Mouse (Mus musculus) cortical plate, adult 2 months (tissue): ENCODE measurements around the gene Pip4k2b. TPM values are rescaled to one million over a fixed set of nuclear protein-coding genes. Genes with fewer than 3 reads are reported as not detected.
A peak's percentile ranks its signal among the peaks of the same experiment; 100 is the strongest.

Experiments used
- H3K27ac ChIP-seq: fragments of 200-500 bp; 2 replicates; pipeline ENCODE4 v1.5.1; 2012; ENCODE audit warnings: low read length, control low read depth, inconsistent platforms; ENCODE audit not compliant: insufficient read depth
- H3K4me1 ChIP-seq: fragments of 200-500 bp; 2 replicates; pipeline ENCODE4 v1.6.1; 2011; ENCODE audit warnings: low read length; ENCODE audit not compliant: control insufficient read depth, insufficient read depth
- H3K4me3 ChIP-seq: fragments of 200-500 bp; 2 replicates; pipeline ENCODE4 v1.5.1; 2011; ENCODE audit warnings: mild to moderate bottlenecking, low read length, control low read depth; ENCODE audit not compliant: insufficient read depth
- CTCF ChIP-seq: fragments of 200-500 bp; IDR thresholded peaks from 2 replicates; pipeline ENCODE4 v1.5.1; 2011; ENCODE audit warnings: mild to moderate bottlenecking, control low read depth, low read length; ENCODE audit not compliant: insufficient read depth; ENCODE audit errors: extremely low read depth
- POLR2A ChIP-seq: fragments of 200-500 bp; IDR thresholded peaks from 2 replicates; pipeline ENCODE4 v1.6.1; 2011; ENCODE audit warnings: mild to moderate bottlenecking, low read length, control low read depth; ENCODE audit not compliant: insufficient read depth; ENCODE audit errors: extremely low read depth
- polyA plus RNA-seq: library from polyadenylated mRNA; depleted of rRNA; stranded (reverse); fragments of >200 nt; gene quantifications from 2 replicates; pipeline ENCODE4 v1.2.3, GENCODE M21; 2012

Pip4k2b gene
- polyA plus RNA-seq, 1 experiment, result 64.7 TPM

DNA sequence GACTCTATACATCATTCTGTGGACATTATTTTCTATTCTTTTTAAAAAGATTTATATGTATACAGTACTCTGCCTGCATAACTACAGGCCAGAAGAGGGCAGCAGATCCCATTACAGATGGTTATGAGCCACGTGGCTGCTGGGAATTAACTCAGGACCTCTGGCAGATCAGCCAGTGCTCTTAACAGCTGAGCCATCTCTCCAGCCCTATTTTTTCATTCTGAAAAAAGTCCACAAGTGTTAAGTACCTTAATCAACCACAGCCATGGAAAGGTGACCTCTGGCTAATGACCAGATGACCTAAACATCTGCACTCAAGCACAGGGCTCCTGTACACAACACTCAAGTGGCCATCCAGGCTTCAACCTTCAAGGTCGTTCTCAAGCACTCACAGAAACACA is 32.6 kb upstream of the Pip4k2b start:
- TF ChIP-seq POLR2A (no peak), CTCF (0 out of 2 replicates have a peak, but pooled peaks have one; percentile 21)
- peaks cover 2% of the 10 kb centered on the region; the same call in 1 of the 2 replicates for H3K4me1 ChIP-seq
- H3K4me3 ChIP-seq, result no peak overlapping the region
- no peak overlapping the region for H3K27ac ChIP-seq

DNA sequence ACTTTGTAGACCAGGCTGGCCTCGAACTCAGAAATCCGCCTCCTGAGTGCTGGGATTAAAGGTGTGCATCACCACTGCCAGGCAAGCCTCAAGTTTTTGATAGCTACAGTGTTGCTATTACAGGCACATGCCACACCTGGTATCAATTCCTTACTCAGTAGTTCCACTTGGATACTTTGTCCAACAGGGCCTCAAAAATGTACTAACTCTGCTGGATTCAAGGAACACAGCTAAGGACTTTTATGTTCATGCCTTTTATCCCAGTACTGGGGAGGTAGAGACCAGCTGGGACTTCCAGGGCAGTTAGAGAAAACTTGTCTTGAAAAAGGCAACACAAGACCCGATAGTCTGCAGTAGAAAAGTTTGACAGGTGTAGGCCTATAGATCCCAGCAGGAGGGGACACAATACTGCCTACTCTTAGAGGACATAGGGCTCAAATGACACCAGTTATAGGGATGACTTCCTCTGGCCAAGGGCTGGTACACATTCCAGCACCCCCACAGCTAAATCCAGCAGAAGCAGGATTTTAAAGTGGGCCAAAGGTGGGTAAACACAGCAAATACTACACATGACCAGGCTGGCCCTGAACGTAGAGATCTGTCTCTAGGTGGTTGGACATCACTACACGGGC is 32.1 kb upstream of the Pip4k2b start:
- H3K4me1 ChIP-seq, result peaks cover 2% of the 10 kb centered on the region; the same call in 1 of the 2 replicates

DNA sequence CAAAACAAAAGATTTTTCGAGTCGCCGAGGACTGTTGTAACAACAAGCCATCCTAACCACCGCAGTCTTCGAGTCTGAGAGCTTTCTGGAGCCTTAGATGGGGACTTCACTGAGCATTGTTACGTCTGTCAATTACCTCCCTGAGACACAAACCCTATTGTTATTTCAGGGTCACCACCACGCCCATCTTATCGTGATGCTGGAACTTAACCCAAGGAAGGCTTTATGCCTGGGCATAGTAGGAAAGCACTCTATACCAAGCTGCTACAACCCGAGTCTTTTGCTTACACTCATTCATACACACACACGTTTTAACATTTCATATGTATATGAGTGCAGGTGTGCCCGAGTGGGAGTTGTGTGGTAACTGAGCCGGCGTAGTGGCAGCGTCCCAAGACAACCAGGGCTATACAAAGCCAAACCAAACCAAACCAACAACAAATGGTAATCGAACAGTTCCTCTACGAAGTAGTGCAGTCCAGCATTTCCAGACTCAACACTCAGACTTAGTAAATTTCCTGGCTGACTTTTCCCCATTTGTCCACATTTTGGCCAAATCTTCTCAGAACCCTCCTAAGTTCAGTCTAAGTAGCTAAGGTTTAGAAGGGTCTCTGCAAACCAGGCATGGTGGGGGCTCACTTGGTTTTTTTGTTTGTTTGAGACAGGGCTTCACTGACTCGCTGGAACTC is 31.4 kb upstream of the Pip4k2b start, which contains the start of gene 1700001P01Rik:
1700001P01Rik (minus strand) TSS at position 111 of the 689 bp plus-strand sequence.
- H3K4me3 ChIP-seq, result no peak within 1 kb of the TSS
- H3K27ac ChIP-seq, result no peak within 1 kb of the TSS
- TF ChIP-seq POLR2A, result no peak
- TF ChIP-seq CTCF, result no peak
- H3K4me1 ChIP-seq, result peaks cover 2% of the 10 kb centered on the region; the same call in 1 of the 2 replicates

More for the DNA sequence above, 32.1 kb upstream of the Pip4k2b start:
- H3K4me3 ChIP-seq, result no peak overlapping the region
- TF ChIP-seq POLR2A, result no peak
- TF ChIP-seq CTCF, result no peak
- no peak overlapping the region for H3K27ac ChIP-seq

DNA sequence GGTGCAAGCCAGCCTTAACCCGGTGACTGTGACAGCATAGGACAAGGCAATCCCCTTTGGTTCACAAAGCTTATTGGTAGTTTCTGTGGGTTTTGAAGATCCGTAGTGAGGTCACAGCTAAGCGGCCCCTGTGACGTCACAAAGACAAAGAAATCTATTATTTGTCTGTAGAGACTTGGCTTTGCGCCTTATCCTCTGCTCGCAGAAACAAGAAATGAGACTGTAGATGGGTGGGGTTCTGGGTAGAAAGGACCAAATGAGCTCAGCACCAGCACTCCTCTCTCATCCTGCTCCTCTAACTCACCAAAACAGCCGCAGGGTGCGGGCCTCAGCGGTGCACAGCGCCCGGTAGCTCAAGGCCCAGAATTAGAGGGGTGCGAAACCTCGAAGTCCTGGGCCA is 30.7 kb upstream of the Pip4k2b start:
- no peak overlapping the region for H3K4me3 ChIP-seq
- no peaks in the 10 kb centered on the region for H3K4me1 ChIP-seq
- no peak overlapping the region for H3K27ac ChIP-seq
- TF ChIP-seq POLR2A (no peak), CTCF (no peak)

DNA sequence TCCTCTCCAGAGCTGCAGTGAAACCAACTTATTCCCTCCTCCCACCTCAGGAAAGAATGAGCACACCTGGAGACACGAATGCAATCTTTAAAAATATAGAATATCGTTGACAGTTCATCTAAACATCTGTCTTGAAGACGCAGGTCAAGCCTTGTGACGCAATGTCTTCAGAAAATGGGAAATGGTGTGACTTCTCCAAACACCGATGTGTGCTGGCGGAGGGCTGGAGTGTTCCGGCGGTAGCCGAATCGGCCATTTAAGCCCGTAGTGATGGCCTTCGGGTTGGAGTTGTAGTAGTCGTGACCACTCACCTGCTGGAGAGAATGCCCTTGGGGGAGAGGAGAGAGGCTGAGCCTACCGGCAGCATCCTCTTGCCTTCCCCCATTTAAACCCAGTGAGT is 26.9 kb upstream of the Pip4k2b start:
- TF ChIP-seq POLR2A, result no peak
- TF ChIP-seq CTCF, result no peak

DNA sequence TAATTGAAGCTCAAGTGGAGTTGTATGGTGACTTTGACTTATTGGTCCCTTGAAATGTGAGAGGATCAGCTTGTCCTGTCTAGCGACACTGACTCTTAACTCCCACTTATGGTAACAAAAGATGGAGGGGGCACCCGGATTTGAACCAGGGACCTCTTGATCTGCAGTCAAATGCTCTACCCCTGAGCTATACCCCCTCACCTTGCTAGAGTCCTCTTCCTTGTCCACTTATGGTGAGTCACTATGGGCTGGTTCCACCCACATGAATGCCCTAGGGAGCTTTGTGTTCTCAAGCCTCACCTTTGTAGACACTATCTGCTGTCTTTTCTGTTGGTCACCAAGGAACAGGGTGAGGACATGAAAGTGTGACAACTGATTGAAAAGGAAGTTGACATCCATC is 25.2 kb upstream of the Pip4k2b start:
- H3K4me3 ChIP-seq, result no peak overlapping the region
- TF ChIP-seq CTCF (no peak), POLR2A (no peak)
- peaks cover 5% of the 10 kb centered on the region for H3K4me1 ChIP-seq
- no peak overlapping the region for H3K27ac ChIP-seq

More for the DNA sequence above, 26.9 kb upstream of the Pip4k2b start:
- no peak overlapping the region for H3K4me3 ChIP-seq
- H3K27ac ChIP-seq, result no peak overlapping the region
- no peaks in the 10 kb centered on the region for H3K4me1 ChIP-seq

DNA sequence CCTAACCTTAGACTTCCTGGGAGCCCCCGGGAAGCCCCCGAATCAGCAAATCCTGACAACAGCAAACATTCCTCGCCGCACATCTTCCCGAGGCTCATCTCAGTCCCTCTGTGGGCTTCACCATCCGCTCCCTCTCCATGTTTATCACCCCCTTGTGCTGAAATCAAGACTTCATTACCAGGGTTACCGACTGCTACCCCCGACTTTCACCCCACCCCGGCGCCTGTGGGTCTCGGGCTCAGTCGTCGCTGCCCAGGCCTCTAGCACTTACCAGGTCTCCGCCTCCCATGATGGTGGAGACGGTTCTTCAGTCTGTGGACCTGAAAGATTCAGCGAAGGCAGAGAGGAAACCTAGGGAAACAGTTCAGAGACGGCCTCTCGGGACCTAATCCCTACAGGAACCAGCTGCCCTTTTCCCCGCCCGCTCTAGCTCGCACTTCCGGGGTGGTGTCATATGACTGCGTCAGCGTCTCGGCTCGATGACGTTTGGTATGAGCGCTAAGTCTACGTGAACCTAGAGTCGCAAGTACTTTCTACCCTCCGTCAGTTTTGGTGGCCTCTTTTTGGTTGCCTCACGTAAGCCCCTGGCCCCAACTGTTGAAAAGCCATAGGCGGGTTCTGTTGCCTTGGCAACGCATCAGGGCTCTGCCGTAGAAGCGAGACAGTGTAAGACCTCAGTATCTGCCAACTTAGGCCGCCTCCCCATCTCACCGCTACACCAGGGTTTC is 21.8 kb upstream of the Pip4k2b start, which contains the start of gene Cwc25:
Cwc25 (minus strand) TSS at position 403 of the 728 bp plus-strand sequence.
- H3K4me1 ChIP-seq, result peaks cover 5% of the 10 kb centered on the region
- TF ChIP-seq POLR2A, result peak; percentile 93
- no peak for TF ChIP-seq CTCF
- H3K27ac ChIP-seq, result peak within 1 kb of the TSS; percentile 31; the same call in 1 of the 2 replicates
- peak within 1 kb of the TSS; percentile 61 for H3K4me3 ChIP-seq

DNA sequence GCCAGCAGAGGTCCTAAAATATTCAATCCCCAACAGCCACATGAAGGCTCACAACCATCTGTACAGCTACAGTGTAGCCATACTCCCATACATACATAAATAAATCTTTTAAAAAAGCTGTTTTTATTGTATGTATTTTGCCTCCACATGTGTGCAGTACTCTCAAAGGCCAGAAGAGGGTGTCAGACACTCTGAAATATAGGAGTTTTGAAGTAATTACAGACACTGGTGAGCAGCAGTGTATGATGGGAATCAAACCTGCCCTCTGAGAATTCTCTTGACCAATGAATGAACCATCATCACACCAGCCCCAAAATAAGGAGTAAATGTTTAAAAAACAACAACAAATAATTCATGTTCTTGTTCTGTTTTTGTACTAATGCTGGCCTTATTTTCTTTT is 17.1 kb upstream of the Pip4k2b start:
- TF ChIP-seq CTCF (no peak), POLR2A (no peak)
- H3K27ac ChIP-seq, result no peak overlapping the region
- H3K4me3 ChIP-seq, result no peak overlapping the region
- peaks cover 5% of the 10 kb centered on the region for H3K4me1 ChIP-seq

DNA sequence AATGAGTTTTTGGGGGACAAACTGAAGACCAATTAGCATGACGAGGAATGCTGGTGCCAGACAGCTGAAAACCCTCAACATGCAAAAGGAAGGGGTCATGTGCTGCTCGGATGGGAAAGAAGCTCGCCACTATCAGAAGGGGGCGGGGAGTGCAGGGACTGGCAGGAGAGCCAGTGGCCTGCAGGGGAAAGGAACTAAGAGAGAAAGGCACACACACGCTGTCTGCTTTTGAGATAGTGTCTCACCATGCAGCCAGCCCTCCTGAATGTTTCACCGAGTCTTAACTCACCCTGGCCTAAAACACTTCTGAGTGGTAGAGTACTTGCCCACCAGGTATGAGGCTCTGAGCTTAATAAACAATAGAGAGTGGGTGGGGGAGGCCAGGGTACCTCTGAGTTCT is 14.4 kb upstream of the Pip4k2b start:
- Histone ChIP-seq H3K4me1 (no peaks in the 10 kb centered on the region), H3K27ac (no peak overlapping the region), H3K4me3 (no peak overlapping the region)
- TF ChIP-seq POLR2A (no peak), CTCF (no peak)
